Mouse (Mus musculus): Measurements from ENCODE around the gene Card10. TPM values are rescaled to one million over a fixed set of nuclear protein-coding genes. Genes with fewer than 3 reads are reported as not detected.

Gene Card10
- polyA plus RNA-seq, 1 experiment from 2014 or later = 3.3 TPM

Other genes with a start within 250 kb of the Card10 start
- gene Rac2, start 230.3 kb downstream of the Card10 start, polyA plus RNA-seq (2016; fragmentation: Nextera tagmentation; extraction: Ambion mirVana) = 5.1 and 6.0 TPM in 2 replicates
- gene Cyth4, start 206.0 kb downstream of the Card10 start, polyA plus RNA-seq (2016; fragmentation: Nextera tagmentation; extraction: Ambion mirVana) = 5.1 TPM in 2 replicates
- gene Elfn2, start 84.3 kb downstream of the Card10 start, polyA plus RNA-seq (2016; fragmentation: Nextera tagmentation; extraction: Ambion mirVana) = 0.03 and 0.27 TPM in 2 replicates
- gene Mfng, start 29.6 kb downstream of the Card10 start, polyA plus RNA-seq (2016; fragmentation: Nextera tagmentation; extraction: Ambion mirVana) = 12.1 and 12.4 TPM in 2 replicates
- 14.3 and 15.8 TPM in 2 replicates for gene Cdc42ep1, start 39.6 kb upstream of the Card10 start, polyA plus RNA-seq (2016; fragmentation: Nextera tagmentation; extraction: Ambion mirVana)
- not detected in 2 replicates for gene Lgals2, start 52.5 kb upstream of the Card10 start, polyA plus RNA-seq (2016; fragmentation: Nextera tagmentation; extraction: Ambion mirVana)
- 45.9 and 47.4 TPM in 2 replicates for gene Gga1, start 74.1 kb upstream of the Card10 start, polyA plus RNA-seq (2016; fragmentation: Nextera tagmentation; extraction: Ambion mirVana)
- gene Gm49510, start 96.6 kb upstream of the Card10 start, polyA plus RNA-seq (2016; fragmentation: Nextera tagmentation; extraction: Ambion mirVana) = 0.16 and 0.41 TPM in 2 replicates
- gene Sh3bp1, start 96.7 kb upstream of the Card10 start, polyA plus RNA-seq (2016; fragmentation: Nextera tagmentation; extraction: Ambion mirVana) = 37.0 and 40.3 TPM in 2 replicates
- 36.5 and 36.8 TPM in 2 replicates for gene Pdxp, start 110.9 kb upstream of the Card10 start, polyA plus RNA-seq (2016; fragmentation: Nextera tagmentation; extraction: Ambion mirVana)
- gene Lgals1, start 123.7 kb upstream of the Card10 start, polyA plus RNA-seq (2016; fragmentation: Nextera tagmentation; extraction: Ambion mirVana) = 922 and 966 TPM in 2 replicates
- gene Nol12, start 131.9 kb upstream of the Card10 start, polyA plus RNA-seq (2016; fragmentation: Nextera tagmentation; extraction: Ambion mirVana) = 61.1 and 61.6 TPM in 2 replicates
- 37.9 and 42.2 TPM in 2 replicates for gene Triobp, start 144.7 kb upstream of the Card10 start, polyA plus RNA-seq (2016; fragmentation: Nextera tagmentation; extraction: Ambion mirVana)
- 677 and 728 TPM in 2 replicates for gene H1f0, start 225.4 kb upstream of the Card10 start, polyA plus RNA-seq (2016; fragmentation: Nextera tagmentation; extraction: Ambion mirVana)
- 0.18 TPM in 1 of 2 replicates, not detected in the other for gene Galr3, start 238.8 kb upstream of the Card10 start, polyA plus RNA-seq (2016; fragmentation: Nextera tagmentation; extraction: Ambion mirVana)